Mouse (Mus musculus): ENCODE data around the gene Rsf1. TPM values are rescaled to one million over a fixed set of nuclear protein-coding genes. Genes with fewer than 3 reads are reported as not detected.

Gene Rsf1
- polyA plus RNA-seq, 1 experiment from 2014 or later: 25.0 TPM

- 91% methylated on average over 5 of the region's 5 CpGs for WGBS
- H3K4me3 ChIP-seq (ENCODE audit: low read length): no peak overlapping the region
- H3K27me3 ChIP-seq (replicated peaks; ENCODE audit: control insufficient read depth, insufficient read depth, low read length): no peaks in the 10 kb centered on the region
- no peak for ATAC-seq
- H3K36me3 ChIP-seq (ENCODE audit: control insufficient read depth, insufficient read depth, low read length): no peaks in the 10 kb centered on the region; the same call in 1 of the 2 replicates
- H3K9ac ChIP-seq (ENCODE audit: low read depth, low read length): no peak overlapping the region
- H3K4me2 ChIP-seq (ENCODE audit: low read length): no peak overlapping the region
- no peaks in the 10 kb centered on the region for H3K9me3 ChIP-seq (ENCODE audit: control insufficient read depth, low read length)
- no peak overlapping the region for H3K27ac ChIP-seq (ENCODE audit: low read depth, low read length)
- no peaks in the 10 kb centered on the region for H3K4me1 ChIP-seq (ENCODE audit: control insufficient read depth, insufficient read depth, low read depth, low read length)
Measured at GRCm38 (mm10) chr7:97621346-97621745, 41.7 kb downstream of the Rsf1 start.

DNA sequence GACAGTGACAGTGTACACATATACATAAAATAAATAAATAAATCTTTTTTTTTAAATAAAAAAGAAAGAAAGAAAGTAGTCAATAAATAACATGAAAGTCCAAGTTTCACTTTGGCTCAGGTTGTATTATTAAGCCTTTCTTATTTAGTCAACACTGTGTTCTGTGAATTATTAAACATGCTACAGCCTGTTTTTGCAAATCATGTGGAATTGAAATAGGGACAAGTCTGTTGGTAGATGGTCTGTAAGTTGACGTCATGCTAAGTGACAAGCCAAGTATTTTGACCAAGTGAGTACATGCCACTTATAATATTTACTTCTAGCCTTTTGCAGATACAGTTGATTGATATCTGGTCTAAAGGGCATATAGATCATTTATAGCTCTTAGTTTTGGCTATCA, 43.0 kb downstream of the Rsf1 start:
- 90% methylated on average over 1 of the region's 1 CpGs for WGBS
- H3K4me3 ChIP-seq (ENCODE audit: low read length): no peak overlapping the region

DNA sequence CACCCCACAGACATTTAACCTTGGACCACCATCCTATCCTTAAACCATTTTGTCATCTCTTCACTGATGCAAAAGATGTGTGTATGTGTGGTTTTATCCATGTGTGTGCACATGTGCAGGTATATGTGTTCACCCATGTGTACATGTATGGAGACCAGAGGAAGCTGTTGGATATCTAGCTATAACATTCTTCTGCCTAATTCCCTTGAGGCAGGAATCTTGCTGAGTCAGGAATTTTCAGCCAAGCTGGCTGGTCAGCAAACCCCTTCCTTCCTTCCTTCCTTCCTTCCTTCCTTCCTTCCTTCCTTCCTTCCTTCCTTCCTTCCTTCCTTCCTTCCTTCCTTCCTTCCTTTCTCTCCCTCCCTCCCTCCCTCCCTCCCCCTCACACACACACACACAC, 43.7 kb downstream of the Rsf1 start:
- Histone ChIP-seq H3K4me1 (ENCODE audit: control insufficient read depth, insufficient read depth, low read depth, low read length) (no peaks in the 10 kb centered on the region), H3K27me3 (replicated peaks; ENCODE audit: control insufficient read depth, insufficient read depth, low read length) (no peaks in the 10 kb centered on the region), H3K4me3 (ENCODE audit: low read length) (no peak overlapping the region), H3K4me2 (ENCODE audit: low read length) (no peak overlapping the region), H3K27ac (ENCODE audit: low read depth, low read length) (no peak overlapping the region), H3K9me3 (ENCODE audit: control insufficient read depth, low read length) (no peaks in the 10 kb centered on the region), H3K36me3 (ENCODE audit: control insufficient read depth, insufficient read depth, low read length) (no peaks in the 10 kb centered on the region), H3K9ac (ENCODE audit: low read depth, low read length) (no peak overlapping the region)
- ATAC-seq: no peak

More for the DNA sequence above, 43.0 kb downstream of the Rsf1 start:
- H3K4me1 ChIP-seq (ENCODE audit: control insufficient read depth, insufficient read depth, low read depth, low read length): no peaks in the 10 kb centered on the region
- no peak overlapping the region for H3K27ac ChIP-seq (ENCODE audit: low read depth, low read length)
- no peak overlapping the region for H3K9ac ChIP-seq (ENCODE audit: low read depth, low read length)
- H3K27me3 ChIP-seq (replicated peaks; ENCODE audit: control insufficient read depth, insufficient read depth, low read length): no peaks in the 10 kb centered on the region
- H3K9me3 ChIP-seq (ENCODE audit: control insufficient read depth, low read length): no peaks in the 10 kb centered on the region
- no peaks in the 10 kb centered on the region; the same call in 1 of the 2 replicates for H3K36me3 ChIP-seq (ENCODE audit: control insufficient read depth, insufficient read depth, low read length)
- H3K4me2 ChIP-seq (ENCODE audit: low read length): no peak overlapping the region
- no peak for ATAC-seq

- Histone ChIP-seq H3K9ac (ENCODE audit: low read depth, low read length) (no peak overlapping the region), H3K4me3 (ENCODE audit: low read length) (no peak overlapping the region), H3K36me3 (ENCODE audit: control insufficient read depth, insufficient read depth, low read length) (no peaks in the 10 kb centered on the region), H3K4me1 (ENCODE audit: control insufficient read depth, insufficient read depth, low read depth, low read length) (no peaks in the 10 kb centered on the region), H3K4me2 (ENCODE audit: low read length) (no peak overlapping the region), H3K27me3 (replicated peaks; ENCODE audit: control insufficient read depth, insufficient read depth, low read length) (no peaks in the 10 kb centered on the region), H3K27ac (ENCODE audit: low read depth, low read length) (no peak overlapping the region), H3K9me3 (ENCODE audit: control insufficient read depth, low read length) (no peaks in the 10 kb centered on the region)
- ATAC-seq: no peak
- 64% methylated on average over 2 of the region's 2 CpGs for WGBS
Measured at GRCm38 (mm10) chr7:97629351-97629750, 49.7 kb downstream of the Rsf1 start.

DNA sequence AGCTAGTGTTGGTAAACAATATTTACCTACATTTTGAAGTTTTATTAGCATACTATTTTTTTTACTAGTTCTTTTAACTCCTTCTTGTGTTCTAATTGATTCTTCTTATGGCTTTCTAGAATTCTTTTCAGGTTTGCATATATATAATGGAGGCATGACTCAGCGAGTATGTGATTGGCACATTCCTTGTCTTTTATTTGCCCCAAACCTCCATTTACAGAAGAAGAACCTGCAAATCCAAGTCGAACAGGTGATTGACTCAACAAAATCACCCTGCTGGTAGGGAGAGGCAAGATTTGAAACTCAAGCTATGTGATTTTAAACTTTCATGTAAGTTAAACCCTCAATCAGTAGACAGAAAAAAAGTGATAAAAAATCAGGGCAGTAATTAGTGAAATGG, 51.6 kb downstream of the Rsf1 start:
- no peaks in the 10 kb centered on the region for H3K36me3 ChIP-seq (ENCODE audit: control insufficient read depth, insufficient read depth, low read length)
- no peak overlapping the region for H3K27ac ChIP-seq (ENCODE audit: low read depth, low read length)
- no peak overlapping the region for H3K9ac ChIP-seq (ENCODE audit: low read depth, low read length)
- WGBS: 89% methylated on average over 2 of the region's 2 CpGs
- H3K9me3 ChIP-seq (ENCODE audit: control insufficient read depth, low read length): no peaks in the 10 kb centered on the region
- H3K4me1 ChIP-seq (ENCODE audit: control insufficient read depth, insufficient read depth, low read depth, low read length): no peaks in the 10 kb centered on the region
- no peak overlapping the region for H3K4me3 ChIP-seq (ENCODE audit: low read length)
- no peaks in the 10 kb centered on the region for H3K27me3 ChIP-seq (replicated peaks; ENCODE audit: control insufficient read depth, insufficient read depth, low read length)
- no peak overlapping the region for H3K4me2 ChIP-seq (ENCODE audit: low read length)
- ATAC-seq: no peak

GRCm38 (mm10) chr7:97632897-97633296, 53.2 kb downstream of the Rsf1 start:
- Histone ChIP-seq H3K27me3 (replicated peaks; ENCODE audit: control insufficient read depth, insufficient read depth, low read length) (no peaks in the 10 kb centered on the region), H3K9ac (ENCODE audit: low read depth, low read length) (no peak overlapping the region), H3K36me3 (ENCODE audit: control insufficient read depth, insufficient read depth, low read length) (peaks cover 3% of the 10 kb centered on the region; the same call in 1 of the 2 replicates), H3K4me3 (ENCODE audit: low read length) (no peak overlapping the region), H3K27ac (ENCODE audit: low read depth, low read length) (no peak overlapping the region), H3K4me2 (ENCODE audit: low read length) (no peak overlapping the region), H3K9me3 (ENCODE audit: control insufficient read depth, low read length) (no peaks in the 10 kb centered on the region), H3K4me1 (ENCODE audit: control insufficient read depth, insufficient read depth, low read depth, low read length) (no peaks in the 10 kb centered on the region)
- no peak for ATAC-seq
- 96% methylated on average over 1 of the region's 1 CpGs for WGBS

- H3K27ac ChIP-seq (ENCODE audit: low read depth, low read length): no peak overlapping the region
- no peak overlapping the region for H3K4me3 ChIP-seq (ENCODE audit: low read length)
- ATAC-seq: no peak
- H3K9me3 ChIP-seq (ENCODE audit: control insufficient read depth, low read length): no peaks in the 10 kb centered on the region
- WGBS: 91% methylated on average over 3 of the region's 3 CpGs
- no peaks in the 10 kb centered on the region for H3K36me3 ChIP-seq (ENCODE audit: control insufficient read depth, insufficient read depth, low read length)
- H3K27me3 ChIP-seq (replicated peaks; ENCODE audit: control insufficient read depth, insufficient read depth, low read length): no peaks in the 10 kb centered on the region
- H3K9ac ChIP-seq (ENCODE audit: low read depth, low read length): no peak overlapping the region
- H3K4me1 ChIP-seq (ENCODE audit: control insufficient read depth, insufficient read depth, low read depth, low read length): no peaks in the 10 kb centered on the region
- no peak overlapping the region for H3K4me2 ChIP-seq (ENCODE audit: low read length)
Measured at GRCm38 (mm10) chr7:97645060-97645459, 65.4 kb downstream of the Rsf1 start.

DNA sequence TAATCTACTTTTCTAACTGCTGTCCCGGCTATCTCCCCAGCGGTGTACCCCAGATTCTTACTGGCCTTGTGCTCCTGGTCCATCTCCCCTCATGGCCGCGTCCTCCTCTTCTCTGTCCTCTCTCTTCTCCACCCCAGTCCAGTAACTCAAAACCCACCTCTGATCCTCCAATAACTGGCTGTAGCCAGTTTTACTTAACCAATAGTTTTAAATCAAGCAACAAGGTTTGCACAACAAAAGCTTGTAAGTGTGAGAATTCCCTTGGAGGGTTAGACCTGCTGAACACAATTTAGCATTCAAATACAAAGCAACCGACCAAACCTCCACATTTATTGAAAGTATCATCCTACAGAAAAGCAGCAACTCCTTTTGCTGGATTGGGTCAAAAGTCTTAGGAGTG, 68.0 kb downstream of the Rsf1 start:
- Histone ChIP-seq H3K9me3 (ENCODE audit: control insufficient read depth, low read length) (no peaks in the 10 kb centered on the region), H3K27ac (ENCODE audit: low read depth, low read length) (no peak overlapping the region), H3K27me3 (replicated peaks; ENCODE audit: control insufficient read depth, insufficient read depth, low read length) (no peaks in the 10 kb centered on the region), H3K9ac (ENCODE audit: low read depth, low read length) (no peak overlapping the region), H3K4me3 (ENCODE audit: low read length) (no peak overlapping the region), H3K36me3 (ENCODE audit: control insufficient read depth, insufficient read depth, low read length) (no peaks in the 10 kb centered on the region), H3K4me1 (ENCODE audit: control insufficient read depth, insufficient read depth, low read depth, low read length) (no peaks in the 10 kb centered on the region), H3K4me2 (ENCODE audit: low read length) (no peak overlapping the region)
- ATAC-seq: no peak
- 89% methylated on average over 5 of the region's 5 CpGs for WGBS

GRCm38 (mm10) chr7:97650729-97651128, 71.0 kb downstream of the Rsf1 start:
- Histone ChIP-seq H3K27me3 (replicated peaks; ENCODE audit: control insufficient read depth, insufficient read depth, low read length) (no peaks in the 10 kb centered on the region), H3K4me3 (ENCODE audit: low read length) (no peak overlapping the region), H3K9me3 (ENCODE audit: control insufficient read depth, low read length) (no peaks in the 10 kb centered on the region), H3K4me1 (ENCODE audit: control insufficient read depth, insufficient read depth, low read depth, low read length) (no peaks in the 10 kb centered on the region), H3K27ac (ENCODE audit: low read depth, low read length) (no peak overlapping the region), H3K36me3 (ENCODE audit: control insufficient read depth, insufficient read depth, low read length) (peaks cover 3% of the 10 kb centered on the region), H3K9ac (ENCODE audit: low read depth, low read length) (no peak overlapping the region), H3K4me2 (ENCODE audit: low read length) (no peak overlapping the region)
- ATAC-seq: no peak
- WGBS: 88% methylated on average over 4 of the region's 4 CpGs

- H3K9me3 ChIP-seq (ENCODE audit: control insufficient read depth, low read length): no peaks in the 10 kb centered on the region
- no peak overlapping the region for H3K4me3 ChIP-seq (ENCODE audit: low read length)
- 91% methylated on average over 6 of the region's 6 CpGs for WGBS
- no peaks in the 10 kb centered on the region for H3K4me1 ChIP-seq (ENCODE audit: control insufficient read depth, insufficient read depth, low read depth, low read length)
- H3K36me3 ChIP-seq (ENCODE audit: control insufficient read depth, insufficient read depth, low read length): peaks cover 9% of the 10 kb centered on the region
- no peak overlapping the region for H3K9ac ChIP-seq (ENCODE audit: low read depth, low read length)
- no peak for ATAC-seq
- H3K27me3 ChIP-seq (replicated peaks; ENCODE audit: control insufficient read depth, insufficient read depth, low read length): no peaks in the 10 kb centered on the region
- no peak overlapping the region for H3K27ac ChIP-seq (ENCODE audit: low read depth, low read length)
- H3K4me2 ChIP-seq (ENCODE audit: low read length): no peak overlapping the region
Measured at GRCm38 (mm10) chr7:97656144-97656543, 76.5 kb downstream of the Rsf1 start.

All from hindbrain, embryonic 16.5 days (tissue).